Mouse (Mus musculus): ENCODE results near the gene Slco3a1.

Slco3a1 gene

DNA sequence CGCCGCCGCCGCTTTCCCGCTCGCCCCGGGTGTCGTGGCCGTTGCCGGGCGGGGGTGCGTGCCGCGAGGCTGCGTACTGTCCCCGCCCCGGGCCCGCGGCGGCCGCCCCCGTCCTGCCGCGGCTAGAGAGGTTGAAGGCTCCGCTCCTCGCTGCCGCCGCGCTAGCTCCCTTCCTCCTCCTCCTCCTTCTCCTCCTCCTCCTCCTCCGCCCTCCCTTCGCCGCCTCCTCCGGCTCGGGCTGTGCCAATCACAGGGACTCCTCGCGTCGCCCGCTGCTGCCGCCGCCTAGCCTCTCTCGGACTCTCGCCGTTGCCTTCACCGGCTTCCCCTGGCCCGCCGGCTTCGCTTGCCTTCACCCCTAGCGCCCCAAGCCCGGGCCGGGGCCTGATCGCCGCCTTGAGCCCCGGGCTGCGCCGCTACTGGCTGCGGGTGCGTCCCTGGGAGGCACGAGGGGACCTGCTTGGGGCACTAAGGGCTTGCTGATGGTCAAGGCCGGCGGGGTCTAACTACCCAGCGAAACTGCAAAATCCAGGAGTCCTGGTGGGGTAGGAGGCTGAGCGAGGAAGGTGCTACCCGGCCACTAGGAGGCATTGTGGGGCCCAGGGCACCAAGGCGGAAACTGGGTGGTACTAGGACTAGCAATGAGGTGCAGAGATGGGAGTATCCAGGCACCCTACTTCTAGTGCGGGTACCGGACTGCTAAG is at the start of gene Slco3a1:
Slco3a1 (minus strand) TSS at position 173 of the 704 bp plus-strand sequence.
- DNase-seq (ENCODE audit: low spot score) = peak; percentile 80

DNA sequence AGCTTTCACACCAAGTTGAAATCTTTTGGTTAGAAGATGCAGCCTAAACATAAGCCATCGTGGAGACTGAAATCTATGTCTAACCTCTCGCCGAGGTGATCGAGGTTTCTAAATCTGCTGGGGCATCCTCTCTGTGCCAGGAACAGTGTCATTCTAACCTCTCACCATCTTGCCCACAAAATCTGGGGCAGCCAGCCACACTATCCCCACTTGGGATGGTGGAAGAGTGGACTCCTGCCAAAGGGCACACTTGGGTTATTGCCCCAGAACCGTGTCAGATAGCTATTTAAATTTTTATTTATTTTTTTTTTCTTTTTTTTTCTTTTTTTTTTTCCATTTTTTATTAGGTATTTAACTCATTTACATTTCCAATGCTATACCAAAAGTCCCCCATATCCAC is 46.4 kb upstream of the Slco3a1 start:
- DNase-seq (ENCODE audit: low spot score) = no peak

GRCm38 (mm10) chr7:74579411-74579810 is 24.8 kb upstream of the Slco3a1 start:
- no peak for DNase-seq (ENCODE audit: low spot score)

DNA sequence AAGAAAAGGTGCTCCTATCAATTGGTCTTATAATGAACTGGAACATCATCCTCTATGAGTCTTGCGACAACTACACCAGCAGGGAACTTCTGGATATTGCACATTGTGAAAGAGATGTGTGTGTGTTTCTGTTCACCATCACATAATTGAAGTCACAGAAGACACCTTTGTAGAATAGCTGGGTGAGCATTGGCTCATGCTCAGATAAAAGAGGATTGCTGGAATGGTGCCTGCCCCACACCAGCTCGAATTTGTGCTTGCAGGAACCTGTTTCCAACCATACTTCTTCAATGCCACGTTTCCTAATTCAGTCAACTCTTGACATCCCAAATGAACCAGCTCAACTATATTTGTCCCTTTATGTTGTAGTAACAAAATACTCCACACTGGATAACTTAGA is 21.1 kb upstream of the Slco3a1 start:
- DNase-seq (ENCODE audit: low spot score) = no peak

DNA sequence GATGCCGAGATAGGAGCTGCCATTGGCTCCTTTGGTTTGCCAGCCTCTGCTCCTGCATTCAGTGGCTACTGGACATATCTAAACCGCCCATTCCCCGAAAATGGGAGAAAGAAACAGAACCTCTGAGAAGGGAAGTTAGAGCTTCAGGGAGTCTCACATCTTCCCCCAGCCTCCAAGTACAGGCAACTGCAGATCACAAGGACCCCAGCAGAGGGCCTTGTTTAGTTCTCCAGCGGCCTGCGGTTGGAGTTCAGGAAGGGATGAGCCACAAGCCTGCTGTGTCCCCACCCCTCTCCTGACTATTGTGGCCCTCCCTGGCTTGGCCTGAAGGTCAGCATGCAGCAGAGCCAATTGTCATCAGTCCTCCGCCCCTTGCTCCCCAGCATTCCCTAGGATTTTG is 836 bp upstream of the Slco3a1 start:
- peak; percentile 83 for DNase-seq (ENCODE audit: low spot score)

DNA sequence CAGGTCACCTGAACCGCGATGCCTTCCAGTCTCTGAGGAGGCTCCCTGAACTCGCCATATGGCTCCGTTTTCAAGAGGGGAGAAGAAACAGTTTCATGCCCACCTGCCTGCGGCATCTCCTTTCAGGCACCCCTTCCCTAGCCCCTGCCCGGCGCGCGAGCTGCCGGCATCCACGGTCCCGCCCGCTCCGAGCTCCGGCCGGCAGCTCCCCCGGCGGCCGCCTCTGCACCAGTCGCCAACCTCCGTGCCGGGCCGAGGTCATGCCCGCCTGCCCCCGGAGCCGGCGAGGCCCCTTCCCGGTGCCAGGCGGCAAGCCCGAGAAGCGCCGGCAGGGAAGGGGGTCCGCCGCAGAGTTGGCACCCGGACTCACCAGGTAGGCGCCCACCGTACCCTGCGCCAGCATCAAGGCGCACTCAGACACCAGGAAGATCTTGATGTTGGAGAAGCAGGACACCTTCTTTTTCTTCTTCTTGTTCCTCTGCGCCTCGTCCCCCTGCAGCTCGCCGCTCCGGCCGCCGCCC is 479 bp downstream of the Slco3a1 start:
- peak; percentile 54 for DNase-seq (ENCODE audit: low spot score)

GRCm38 (mm10) chr7:74553111-74553650 is 1.4 kb downstream of the Slco3a1 start:
- peak; percentile 45 for DNase-seq (ENCODE audit: low spot score)

- DNase-seq (ENCODE audit: low spot score) = peak; percentile 17
These were observed 2.0 kb downstream of the Slco3a1 start for GRCm38 (mm10) chr7:74552546-74552945.

DNA sequence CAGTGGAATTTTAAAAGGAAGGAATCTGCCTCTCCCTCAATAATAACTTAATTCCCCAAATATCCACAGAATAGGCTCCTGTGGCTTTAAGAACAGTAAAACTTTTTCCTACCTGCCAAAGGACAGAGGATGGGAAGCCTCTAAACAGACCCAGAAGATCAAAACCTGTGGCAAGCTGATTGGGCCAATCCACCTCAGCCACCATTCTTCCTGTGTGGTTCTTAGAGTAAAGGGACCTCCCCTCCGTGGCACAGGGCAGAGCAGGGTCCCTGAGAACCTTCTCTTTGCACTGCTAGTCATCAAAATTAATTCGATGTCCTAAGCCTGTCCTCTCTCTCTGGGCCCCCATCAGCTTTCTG is 2.6 kb downstream of the Slco3a1 start:
- no peak for DNase-seq (ENCODE audit: low spot score)

GRCm38 (mm10) chr7:74551338-74551999 is 3.1 kb downstream of the Slco3a1 start:
- no peak for DNase-seq (ENCODE audit: low spot score)

DNA sequence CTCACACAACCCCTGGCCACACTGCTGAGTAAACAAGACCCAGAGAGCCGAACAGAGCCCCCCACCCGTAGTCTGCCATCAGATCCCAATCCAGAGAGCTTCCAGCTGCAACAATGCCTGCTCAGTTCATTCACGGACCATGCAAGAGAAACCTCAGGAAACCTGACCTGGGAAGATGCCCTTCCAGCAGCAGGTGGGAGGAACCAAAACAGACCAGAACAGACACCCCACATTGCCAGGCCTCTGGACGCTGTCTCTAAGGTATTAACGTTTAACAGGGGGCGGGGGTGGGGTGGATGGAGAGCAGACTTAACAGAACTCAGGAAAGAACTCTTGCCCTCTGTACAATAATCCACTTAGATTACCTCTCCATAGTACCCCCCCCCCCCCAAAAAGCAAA is 4.9 kb downstream of the Slco3a1 start:
- DNase-seq (ENCODE audit: low spot score) = no peak

GRCm38 (mm10) chr7:74549013-74549582 is 5.5 kb downstream of the Slco3a1 start:
- no peak for DNase-seq (ENCODE audit: low spot score)

DNA sequence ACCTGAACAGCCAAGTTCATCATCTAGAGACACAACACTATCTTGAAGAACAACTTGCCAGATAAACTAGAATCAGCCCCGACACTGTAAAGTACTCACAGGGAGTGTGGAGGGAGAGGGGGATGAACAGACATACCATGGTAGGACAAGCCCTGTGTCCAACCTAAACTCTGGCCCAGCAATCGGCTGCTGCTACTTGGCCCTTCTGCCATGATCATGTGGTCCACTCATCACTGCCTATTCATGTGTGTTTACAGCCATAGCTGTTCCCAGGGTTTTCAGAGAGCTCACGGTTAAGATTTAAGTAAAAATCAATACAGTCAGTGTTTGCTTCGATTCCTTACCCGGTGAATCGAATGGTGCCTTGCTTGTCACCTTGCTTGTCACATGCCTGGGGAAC is 7.9 kb downstream of the Slco3a1 start:
- no peak for DNase-seq (ENCODE audit: low spot score)

GRCm38 (mm10) chr7:74545498-74545990 is 9.0 kb downstream of the Slco3a1 start:
- DNase-seq (ENCODE audit: low spot score) = no peak

- DNase-seq (ENCODE audit: low spot score) = no peak
These were observed 10.3 kb downstream of the Slco3a1 start for GRCm38 (mm10) chr7:74544306-74544705.

DNA sequence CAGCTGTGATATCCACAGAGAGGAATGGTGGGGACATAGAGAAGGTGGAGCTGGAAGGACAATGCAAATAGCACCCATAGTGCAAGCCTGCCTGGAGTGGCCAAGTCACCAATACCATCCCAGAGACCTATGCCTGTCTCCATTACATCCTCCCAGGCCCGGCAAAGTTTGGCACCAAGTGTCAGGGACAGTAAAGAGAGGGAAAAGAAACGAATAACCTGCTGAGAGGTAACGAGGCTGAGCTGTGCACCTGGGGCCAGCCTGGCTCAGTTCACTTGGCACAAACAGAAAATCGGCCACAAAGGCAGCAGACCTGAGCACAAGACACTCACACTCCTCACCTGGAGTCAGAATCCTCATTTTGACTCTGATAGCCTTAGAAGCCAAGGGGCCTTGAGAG is 12.6 kb downstream of the Slco3a1 start:
- DNase-seq (ENCODE audit: low spot score) = no peak

- DNase-seq (ENCODE audit: low spot score) = no peak
These were observed 13.5 kb downstream of the Slco3a1 start for GRCm38 (mm10) chr7:74540933-74541725.

DNA sequence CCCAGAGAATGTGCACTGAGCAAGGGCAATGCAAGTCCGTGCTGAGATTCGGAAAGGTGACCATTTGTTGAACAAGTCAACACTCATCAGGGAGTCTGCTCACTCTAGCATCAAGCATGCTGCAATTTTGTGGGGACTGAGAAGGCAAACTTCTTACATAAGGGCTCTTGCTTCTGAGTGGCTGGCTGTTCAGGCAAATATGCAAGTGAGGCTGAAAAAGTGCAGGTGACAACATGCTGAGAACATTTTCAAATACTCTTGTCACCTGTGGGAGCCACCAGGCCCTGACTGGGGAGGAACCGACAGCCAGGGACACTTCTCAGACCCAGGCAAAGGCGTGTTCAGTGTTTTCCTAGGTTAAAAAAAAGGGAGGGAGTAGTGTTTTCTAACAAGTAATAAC is 18.4 kb downstream of the Slco3a1 start:
- DNase-seq (ENCODE audit: low spot score) = no peak

GRCm38 (mm10) chr7:74531468-74532097 is 23.0 kb downstream of the Slco3a1 start:
- no peak for DNase-seq (ENCODE audit: low spot score)

DNA sequence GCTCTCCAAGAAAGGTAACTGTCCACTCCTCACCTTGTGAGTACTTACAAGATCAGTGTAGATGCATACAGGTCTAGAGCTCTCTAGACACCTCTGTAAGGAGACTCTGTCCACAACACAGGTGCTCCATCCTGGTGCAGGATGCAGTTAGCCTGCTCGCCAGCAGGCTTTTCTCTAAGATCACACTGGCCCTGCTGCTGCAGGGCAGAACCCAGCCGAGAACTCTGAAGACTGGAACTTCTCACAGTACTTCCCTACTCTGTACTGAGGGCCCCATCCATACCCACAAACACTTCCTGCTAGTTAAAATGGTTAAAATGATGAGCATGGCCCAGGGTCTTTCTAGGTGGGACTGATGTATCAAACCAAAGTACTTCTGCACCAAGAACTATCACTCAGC is 24.7 kb downstream of the Slco3a1 start:
- DNase-seq (ENCODE audit: low spot score) = no peak

DNA sequence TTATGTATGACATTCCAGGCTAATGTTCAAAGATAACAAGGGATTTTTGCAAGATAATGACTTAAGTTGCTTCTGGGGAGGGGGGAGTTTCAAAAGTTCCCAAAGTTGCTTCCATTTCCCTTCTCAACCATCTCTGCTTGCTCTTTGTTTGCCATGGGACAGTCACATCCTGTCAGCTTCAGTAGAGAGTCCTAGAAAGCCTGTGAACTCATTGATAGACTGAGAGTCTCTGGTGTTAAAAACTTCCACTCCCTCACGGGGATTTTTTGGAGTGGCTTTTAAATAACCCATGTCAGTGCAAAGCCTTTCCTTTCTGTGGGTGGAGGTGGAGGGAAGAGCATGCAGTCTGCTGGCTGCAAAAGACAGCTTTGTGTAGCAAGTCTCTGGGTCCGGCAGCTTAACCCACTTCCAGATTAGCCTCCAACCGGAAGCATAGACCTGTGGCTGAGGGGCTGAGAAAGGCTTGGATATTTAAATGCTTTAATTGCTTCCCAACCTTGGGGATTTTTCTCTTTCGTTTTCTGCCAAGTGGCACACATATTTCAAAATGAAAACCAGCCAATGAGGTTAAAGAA is 25.3 kb downstream of the Slco3a1 start:
- DNase-seq (ENCODE audit: low spot score) = no peak
